Mouse (Mus musculus) spleen, adult 2 months (tissue): Measurements from ENCODE around the gene Pde2a. TPM values are rescaled to one million over a fixed set of nuclear protein-coding genes. Genes with fewer than 3 reads are reported as not detected.

ENCODE experiments used
- DNase-seq, 2 experiments: peaks; one replicate each; pipeline versions ENCODE4 v3.0.0 to v3.0.0-alpha.2; 2012 to 2021; ENCODE audit warnings: low spot score in 2 of 2, low read depth in 1 of 2
- H3K27ac ChIP-seq: fragments of 200-500 bp; 2 replicates; pipeline ENCODE4 v1.5.1; 2012; ENCODE audit warnings: low read length, inconsistent platforms; ENCODE audit not compliant: insufficient read depth
- H3K27me3 ChIP-seq: fragments of 200-500 bp; 2 replicates; pipeline ENCODE4 v1.6.1; 2012; ENCODE audit warnings: mild to moderate bottlenecking, moderate library complexity, low read length, inconsistent platforms; ENCODE audit not compliant: control insufficient read depth, insufficient read depth
- H3K36me3 ChIP-seq: fragments of 200-500 bp; 2 replicates; pipeline ENCODE4 v1.6.1; 2012; ENCODE audit warnings: mild to moderate bottlenecking, low read length, inconsistent platforms; ENCODE audit not compliant: control insufficient read depth, insufficient read depth
- H3K4me1 ChIP-seq: fragments of 200-500 bp; 2 replicates; pipeline ENCODE4 v1.6.1; 2011; ENCODE audit warnings: inconsistent platforms; ENCODE audit not compliant: control insufficient read depth, insufficient read depth, insufficient read length
- H3K4me3 ChIP-seq: fragments of 200-500 bp; 2 replicates; pipeline ENCODE4 v1.5.1; 2011; ENCODE audit warnings: mild to moderate bottlenecking, inconsistent platforms; ENCODE audit not compliant: insufficient read depth, insufficient read length; ENCODE audit errors: extremely low read depth
- CTCF ChIP-seq: fragments of 200-500 bp; IDR thresholded peaks from 2 replicates; pipeline ENCODE4 v1.5.1; 2011; ENCODE audit warnings: mild to moderate bottlenecking, inconsistent platforms; ENCODE audit not compliant: insufficient read depth, insufficient read length, insufficient replicate concordance; ENCODE audit errors: extremely low read depth
- POLR2A ChIP-seq: fragments of 200-500 bp; IDR thresholded peaks from 2 replicates; pipeline ENCODE4 v1.6.1; 2011; ENCODE audit warnings: low read depth, low read length, inconsistent platforms
- WGBS: fragments of 180-500 bp; shearing (Covaris S2); methylation state at CpG from one replicate; pipeline ENCODE4 v1.1.7; 2018; 5-methylcytosine and 5-hydroxymethylcytosine counted together
- polyA plus RNA-seq: library from polyadenylated mRNA; depleted of rRNA; stranded (reverse); fragments of >200 nt; gene quantifications from 2 replicates; pipeline ENCODE4 v1.2.3, GENCODE M21; 2012

Gene Pde2a
- polyA plus RNA-seq, 1 experiment, result 48.4 TPM

- no peak for TF ChIP-seq POLR2A
- no peak for TF ChIP-seq CTCF
- no peak overlapping the region for H3K27ac ChIP-seq
- H3K27me3 ChIP-seq, result no peaks in the 10 kb centered on the region
- no peaks in the 10 kb centered on the region for H3K36me3 ChIP-seq
- peaks cover 17% of the 10 kb centered on the region; the same call in 1 of the 2 replicates for H3K4me1 ChIP-seq
- H3K4me3 ChIP-seq, result no peak overlapping the region
- no peak for DNase-seq
- WGBS, result 77% methylated on average over 3 of the region's 3 CpGs
These were observed 54.5 kb downstream of the Pde2a start for GRCm38 (mm10) chr7:101476028-101476427.

DNA sequence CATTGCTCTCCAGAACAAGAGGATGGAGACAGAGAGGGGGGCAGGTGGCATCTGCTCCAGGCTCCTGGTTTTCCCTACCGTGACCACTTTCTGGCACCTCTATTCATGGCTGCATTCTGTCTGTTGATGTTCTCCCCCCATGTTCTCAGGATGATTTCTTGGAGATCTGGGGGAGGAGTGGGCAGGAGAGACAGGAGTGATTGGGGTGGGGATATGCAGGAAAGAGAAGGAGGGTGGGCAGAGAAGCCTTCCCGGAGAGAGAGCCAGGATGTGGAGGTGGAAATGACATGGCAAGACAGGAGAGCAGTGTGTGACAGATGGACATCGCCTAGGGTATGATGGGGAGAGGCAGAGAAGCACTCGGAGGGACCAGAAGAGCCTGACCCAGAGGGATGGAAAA is 55.0 kb downstream of the Pde2a start:
- Histone ChIP-seq H3K36me3 (no peaks in the 10 kb centered on the region), H3K27me3 (no peaks in the 10 kb centered on the region), H3K27ac (no peak overlapping the region), H3K4me3 (no peak overlapping the region), H3K4me1 (peaks cover 15% of the 10 kb centered on the region; the same call in 1 of the 2 replicates)
- no peak for TF ChIP-seq POLR2A
- TF ChIP-seq CTCF, result no peak
- DNase-seq, result no peak
- WGBS, result 75% methylated on average over 4 of the region's 4 CpGs

GRCm38 (mm10) chr7:101477200-101477599 is 55.7 kb downstream of the Pde2a start:
- peaks cover 15% of the 10 kb centered on the region; the same call in 1 of the 2 replicates for H3K4me1 ChIP-seq
- TF ChIP-seq POLR2A, result no peak
- 85% methylated on average over 5 of the region's 5 CpGs for WGBS
- no peaks in the 10 kb centered on the region for H3K36me3 ChIP-seq
- DNase-seq, result no peak
- H3K4me3 ChIP-seq, result no peak overlapping the region
- H3K27me3 ChIP-seq, result no peaks in the 10 kb centered on the region
- H3K27ac ChIP-seq, result no peak overlapping the region

DNA sequence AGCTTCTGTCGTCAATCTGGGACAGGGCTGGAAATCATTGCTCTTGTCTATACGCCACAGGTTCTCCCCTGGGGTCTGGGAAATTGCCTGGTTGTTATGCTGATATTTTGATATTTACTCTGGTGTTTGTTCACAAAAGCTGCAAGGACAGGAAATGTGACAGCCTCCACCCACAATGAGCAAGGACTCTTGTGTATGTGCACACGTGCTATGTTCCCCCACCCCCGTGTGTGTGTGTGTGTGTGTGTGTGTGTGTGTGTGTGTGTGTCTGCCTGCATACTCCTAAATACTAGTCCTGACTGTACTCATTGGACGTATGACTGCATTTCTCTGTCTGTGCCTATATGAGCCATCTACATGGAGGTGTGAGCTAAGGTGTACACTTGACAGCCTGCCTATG is 56.6 kb downstream of the Pde2a start:
- H3K36me3 ChIP-seq, result no peaks in the 10 kb centered on the region
- no peak overlapping the region for H3K4me3 ChIP-seq
- peaks cover 21% of the 10 kb centered on the region; the same call in 1 of the 2 replicates for H3K4me1 ChIP-seq
- no peak for DNase-seq
- no peak overlapping the region for H3K27ac ChIP-seq
- no peaks in the 10 kb centered on the region for H3K27me3 ChIP-seq
- 53% methylated on average over 5 of the region's 5 CpGs for WGBS
- TF ChIP-seq POLR2A (no peak), CTCF (no peak)

DNA sequence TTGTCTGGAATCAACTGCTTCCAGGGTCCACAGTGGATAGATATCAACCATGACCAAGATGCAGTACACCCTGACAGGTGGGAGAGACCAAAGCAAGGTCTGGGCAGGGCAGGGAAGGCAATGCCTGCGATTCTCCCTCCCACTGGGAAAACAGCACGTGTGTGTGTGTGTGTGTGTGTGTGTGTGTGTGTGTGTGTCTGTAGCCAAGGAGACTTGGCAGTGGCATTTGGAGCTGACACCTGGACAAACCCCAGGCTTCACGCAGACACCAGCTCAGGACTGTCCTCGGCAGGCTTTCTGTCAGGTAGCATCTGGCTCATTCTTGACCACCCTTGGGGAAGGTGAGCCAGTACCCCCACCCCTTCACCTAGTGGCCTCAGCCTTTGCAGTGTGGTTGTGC is 58.4 kb downstream of the Pde2a start:
- Histone ChIP-seq H3K4me1 (peaks cover 29% of the 10 kb centered on the region; the same call in 1 of the 2 replicates), H3K27me3 (no peaks in the 10 kb centered on the region), H3K27ac (no peak overlapping the region), H3K36me3 (no peaks in the 10 kb centered on the region), H3K4me3 (no peak overlapping the region)
- WGBS, result 82% methylated on average over 4 of the region's 4 CpGs
- no peak for TF ChIP-seq POLR2A
- TF ChIP-seq CTCF, result no peak
- no peak for DNase-seq

DNA sequence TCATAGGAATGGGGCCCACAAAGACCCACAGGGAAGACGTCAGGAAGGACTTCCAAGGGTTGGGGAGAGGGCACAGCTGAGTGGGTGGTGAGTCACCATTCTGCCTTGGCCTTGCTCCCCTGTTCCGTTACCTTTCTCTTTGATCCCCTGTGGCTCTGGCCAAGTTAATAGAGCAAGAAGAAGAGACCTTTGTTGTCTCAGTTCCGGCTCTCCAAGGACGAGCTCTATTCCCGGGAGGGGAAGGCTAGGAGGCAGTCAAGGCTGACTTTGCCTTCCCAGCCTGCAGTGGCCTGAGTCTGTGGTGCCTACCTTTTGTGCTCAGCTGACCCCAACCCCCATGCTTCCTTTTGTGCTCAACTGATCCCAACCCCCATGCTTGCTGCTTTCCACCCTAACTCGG is 59.2 kb downstream of the Pde2a start:
- Histone ChIP-seq H3K27ac (no peak overlapping the region), H3K36me3 (no peaks in the 10 kb centered on the region), H3K27me3 (no peaks in the 10 kb centered on the region), H3K4me3 (no peak overlapping the region), H3K4me1 (peaks cover 29% of the 10 kb centered on the region; the same call in 1 of the 2 replicates)
- no peak for DNase-seq
- TF ChIP-seq POLR2A, result no peak
- 65% methylated on average over 6 of the region's 6 CpGs for WGBS

- Histone ChIP-seq H3K36me3 (no peaks in the 10 kb centered on the region; the same call in 1 of the 2 replicates), H3K27me3 (no peaks in the 10 kb centered on the region), H3K4me3 (no peak overlapping the region), H3K27ac (no peak overlapping the region), H3K4me1 (peaks cover 29% of the 10 kb centered on the region; the same call in 1 of the 2 replicates)
- 58% methylated on average over 8 of the region's 8 CpGs for WGBS
- no peak for TF ChIP-seq POLR2A
- no peak for TF ChIP-seq CTCF
- DNase-seq, result no peak
These were observed 60.5 kb downstream of the Pde2a start for GRCm38 (mm10) chr7:101481872-101482498.
